Mouse (Mus musculus) midbrain, embryonic 13.5 days (tissue): ENCODE data around the gene Pa2g4. TPM values are rescaled to one million over a fixed set of nuclear protein-coding genes. Genes with fewer than 3 reads are reported as not detected.
"Not testable (repeated sequence)": the region's sequence is repeated elsewhere in the genome, so short reads cannot be mapped to it uniquely, and the experiment has no call there.

Experiments used
- ATAC-seq: fragments of 200-750 bp; cut with Nextera tagmentation; 2 replicates; pipeline ENCODE4 v1.8.0; 2017; ENCODE audit warnings: mild to moderate bottlenecking, moderate TSS enrichment, moderate library complexity
- H3K27ac ChIP-seq: fragments of 300-500 bp; sonication (generic); 2 replicates; pipeline ENCODE4 v1.5.1; 2015; ENCODE audit warnings: inconsistent platforms, mild to moderate bottlenecking, moderate library complexity
- H3K27me3 ChIP-seq: fragments of 300-500 bp; sonication (generic); 2 replicates; pipeline ENCODE4 v1.6.1; 2015; ENCODE audit warnings: mild to moderate bottlenecking, inconsistent platforms
- H3K36me3 ChIP-seq: fragments of 300-500 bp; sonication (generic); 2 replicates; pipeline ENCODE4 v1.6.1; 2015; ENCODE audit warnings: mild to moderate bottlenecking, inconsistent platforms
- H3K4me1 ChIP-seq: fragments of 300-500 bp; sonication (generic); replicated peaks from 2 replicates; pipeline ENCODE4 v1.6.1; 2015; ENCODE audit warnings: inconsistent platforms
- H3K4me2 ChIP-seq: fragments of 300-500 bp; sonication (generic); replicated peaks from 2 replicates; pipeline ENCODE4 v1.6.1; 2015; ENCODE audit warnings: moderate library complexity, mild to moderate bottlenecking, inconsistent platforms
- H3K4me3 ChIP-seq: fragments of 300-500 bp; sonication (generic); replicated peaks from 2 replicates; pipeline ENCODE4 v1.5.1; 2015; ENCODE audit warnings: mild to moderate bottlenecking, inconsistent platforms
- H3K9ac ChIP-seq: fragments of 300-500 bp; sonication (generic); replicated peaks from 2 replicates; pipeline ENCODE4 v1.6.1; 2015; ENCODE audit warnings: mild to moderate bottlenecking, inconsistent platforms
- H3K9me3 ChIP-seq: fragments of 300-500 bp; sonication (generic); 2 replicates; pipeline ENCODE4 v1.6.1; 2016; ENCODE audit warnings: mild to moderate bottlenecking, inconsistent platforms
- whole genome bisulfite sequencing: fragments of 180-500 bp; shearing (Covaris S2); methylation state at CpG from one replicate; pipeline ENCODE4 v1.1.7; 2015; 5-methylcytosine and 5-hydroxymethylcytosine counted together
- polyA plus RNA-seq: library from polyadenylated mRNA; unstranded; fragments of >200 nt; fragmentation: Nextera tagmentation; extraction: Ambion mirVana; gene quantifications from 2 replicates; pipeline ENCODE4 v1.2.1, GENCODE M21; 2015

The Pa2g4 gene
- polyA plus RNA-seq, 1 experiment from 2014 or later, result 139 TPM

DNA sequence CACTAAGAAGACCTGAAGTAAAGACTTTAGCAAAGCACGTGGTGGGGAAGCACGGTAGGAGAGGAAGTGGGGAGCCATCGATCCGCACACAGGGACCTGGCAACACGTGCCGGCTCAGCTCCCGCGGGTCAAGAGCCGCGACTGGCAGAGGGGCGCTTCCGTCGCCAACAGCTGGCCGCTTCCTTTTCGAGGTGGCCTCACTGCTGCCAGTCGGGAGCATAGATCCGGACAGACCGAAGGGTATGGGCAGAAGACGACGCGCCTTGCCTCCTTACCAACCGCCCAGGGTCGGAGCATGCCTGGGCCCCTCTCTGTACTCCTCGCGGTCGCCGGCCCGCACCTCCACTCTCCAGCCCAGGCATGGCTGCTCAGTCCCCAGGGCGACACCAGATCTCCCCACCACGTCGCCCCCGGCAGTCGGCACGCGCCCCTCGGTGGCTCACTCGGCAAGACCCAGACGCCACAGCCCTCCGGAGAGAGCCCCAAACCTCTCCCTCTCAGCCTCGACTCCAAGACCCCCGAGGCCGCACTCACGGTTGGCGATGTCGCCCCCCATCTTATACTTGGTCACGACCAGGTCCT, 490 bp downstream of the Pa2g4 start:
- Histone ChIP-seq H3K9ac (peak overlapping the region; percentile 95), H3K27me3 (no peaks in the 10 kb centered on the region), H3K4me2 (peak overlapping the region; percentile 97), H3K4me3 (peak overlapping the region; percentile 95), H3K9me3 (no peaks in the 10 kb centered on the region), H3K4me1 (peaks cover 26% of the 10 kb centered on the region), H3K36me3 (peaks cover 31% of the 10 kb centered on the region), H3K27ac (peak overlapping the region; percentile 90)
- peak; percentile 57 for ATAC-seq
- WGBS, result 1% methylated on average over 46 of the region's 46 CpGs

GRCm38 (mm10) chr10:128563544-128563943, 2.2 kb downstream of the Pa2g4 start:
- Histone ChIP-seq H3K4me3 (no peak overlapping the region), H3K27ac (no peak overlapping the region), H3K9me3 (no peaks in the 10 kb centered on the region), H3K4me2 (peak overlapping the region; percentile 97; the same call in 1 of the 2 replicates), H3K27me3 (no peaks in the 10 kb centered on the region), H3K9ac (peak overlapping the region; percentile 21; the same call in 1 of the 2 replicates), H3K36me3 (peaks cover 48% of the 10 kb centered on the region), H3K4me1 (peaks cover 26% of the 10 kb centered on the region)
- WGBS, result 96% methylated on average over 6 of the region's 6 CpGs
- no peak for ATAC-seq

DNA sequence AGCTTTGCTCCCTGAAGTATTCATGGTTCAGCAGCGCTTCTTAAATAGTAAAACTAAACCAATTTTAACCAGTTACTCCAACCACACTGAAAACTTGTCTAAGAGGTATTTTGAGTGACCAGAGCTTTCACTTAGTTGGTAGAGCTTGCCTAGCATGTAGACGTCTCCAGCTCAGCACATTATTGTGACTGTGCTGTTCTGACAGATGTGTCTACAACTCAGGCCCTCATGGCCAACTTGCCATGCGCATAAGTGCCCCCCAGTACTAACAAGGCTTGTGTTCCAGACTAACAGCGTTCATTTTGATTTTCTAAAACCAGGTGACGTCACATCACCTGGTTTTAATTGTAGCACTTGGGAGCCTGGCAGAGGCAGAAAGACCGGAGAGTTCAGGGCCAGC, 8.8 kb downstream of the Pa2g4 start:
- Histone ChIP-seq H3K4me1 (no peaks in the 10 kb centered on the region), H3K4me3 (no peak overlapping the region), H3K9ac (no peak overlapping the region), H3K27me3 (no peaks in the 10 kb centered on the region), H3K36me3 (peaks cover 51% of the 10 kb centered on the region), H3K4me2 (no peak overlapping the region), H3K9me3 (no peaks in the 10 kb centered on the region), H3K27ac (no peak overlapping the region)
- no peak for ATAC-seq
- 86% methylated on average over 6 of the region's 6 CpGs for WGBS

GRCm38 (mm10) chr10:128556286-128556685, 9.5 kb downstream of the Pa2g4 start:
- Histone ChIP-seq H3K4me1 (no peaks in the 10 kb centered on the region), H3K9ac (no peak overlapping the region), H3K4me3 (no peak overlapping the region), H3K27ac (no peak overlapping the region), H3K27me3 (no peaks in the 10 kb centered on the region), H3K9me3 (no peaks in the 10 kb centered on the region), H3K4me2 (no peak overlapping the region), H3K36me3 (peaks cover 44% of the 10 kb centered on the region)
- ATAC-seq, result no peak

- not testable (repeated sequence) for ATAC-seq, H3K27ac ChIP-seq, H3K9me3 ChIP-seq, H3K4me2 ChIP-seq, H3K9ac ChIP-seq, H3K27me3 ChIP-seq, H3K4me3 ChIP-seq, H3K4me1 ChIP-seq
- peaks cover 37% of the 10 kb centered on the region for H3K36me3 ChIP-seq
- 94% methylated on average over 1 of the region's 1 CpGs for WGBS
Observed at GRCm38 (mm10) chr10:128555567-128555966, 10.2 kb downstream of the Pa2g4 start.

GRCm38 (mm10) chr10:128550144-128550823, 15.5 kb downstream of the Pa2g4 start:
- H3K4me2 ChIP-seq, ATAC-seq, H3K9me3 ChIP-seq, H3K9ac ChIP-seq, H3K36me3 ChIP-seq, H3K27me3 ChIP-seq, H3K4me3 ChIP-seq, H3K27ac ChIP-seq: not testable (repeated sequence)
- WGBS, result 92% methylated on average over 11 of the region's 11 CpGs
- H3K4me1 ChIP-seq, result peaks cover 16% of the 10 kb centered on the region

GRCm38 (mm10) chr10:128549682-128550057, 16.1 kb downstream of the Pa2g4 start:
- not testable (repeated sequence) for H3K9me3 ChIP-seq, H3K27me3 ChIP-seq, ATAC-seq, H3K9ac ChIP-seq
- H3K4me1 ChIP-seq, result peaks cover 16% of the 10 kb centered on the region
- peak overlapping the region; percentile 96 for H3K27ac ChIP-seq
- 77% methylated on average over 6 of the region's 6 CpGs for WGBS
- peaks cover 11% of the 10 kb centered on the region for H3K36me3 ChIP-seq
- peak overlapping the region; percentile 85; the same call in 1 of the 2 replicates for H3K4me3 ChIP-seq
- H3K4me2 ChIP-seq, result peak overlapping the region; percentile 78

DNA sequence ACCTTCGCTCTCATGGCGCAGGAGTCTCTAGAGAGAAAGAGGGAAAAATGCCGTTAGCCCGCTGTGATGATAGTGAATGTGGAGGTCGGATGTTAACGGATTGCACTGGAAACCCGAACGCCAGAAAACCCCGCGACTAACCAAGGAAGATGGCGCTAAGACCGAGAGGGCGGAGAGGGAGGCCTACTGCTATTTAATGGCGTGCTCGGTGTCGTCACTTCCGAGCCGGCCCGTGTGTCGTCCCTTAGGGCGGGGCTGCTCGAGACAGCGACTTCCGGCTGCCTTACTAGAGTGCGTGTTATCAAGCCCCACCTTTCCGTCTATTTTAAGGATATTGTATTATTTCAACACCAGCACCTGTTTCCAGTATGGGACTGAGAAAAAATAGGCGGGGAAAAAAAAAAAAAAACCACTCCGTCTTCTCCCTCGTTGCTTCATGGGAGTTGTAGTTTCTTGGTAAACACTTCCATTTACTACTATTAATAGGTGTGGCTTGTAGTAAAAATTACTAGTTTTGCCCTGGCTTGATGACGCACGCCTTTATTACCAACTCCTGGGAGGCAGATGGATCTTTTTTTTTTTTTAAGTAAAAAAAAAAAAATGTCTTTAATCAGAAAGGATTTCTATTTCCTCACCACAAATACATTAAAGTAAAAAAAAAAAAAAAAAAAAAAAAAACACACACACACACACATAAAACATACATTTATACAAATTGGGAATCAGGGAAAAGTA, 16.7 kb downstream of the Pa2g4 start, which contains the start of gene Rpl41:
TSS of gene Rpl41 (minus strand) at position 359 of the 735 bp plus-strand sequence.
- no peaks in the 10 kb centered on the region for H3K9me3 ChIP-seq
- H3K4me2 ChIP-seq, result peak within 1 kb of the TSS; percentile 78
- H3K36me3 ChIP-seq, result peaks cover 17% of the 10 kb centered on the region
- peaks cover 16% of the 10 kb centered on the region for H3K4me1 ChIP-seq
- no peaks in the 10 kb centered on the region for H3K27me3 ChIP-seq
- WGBS, result under 1% methylated on average over 31 of the region's 31 CpGs
- ATAC-seq, result peak; percentile 92
- H3K27ac ChIP-seq, result peak within 1 kb of the TSS; percentile 96
- H3K4me3 ChIP-seq, result peak within 1 kb of the TSS; percentile 85
- peak within 1 kb of the TSS; percentile 95 for H3K9ac ChIP-seq

DNA sequence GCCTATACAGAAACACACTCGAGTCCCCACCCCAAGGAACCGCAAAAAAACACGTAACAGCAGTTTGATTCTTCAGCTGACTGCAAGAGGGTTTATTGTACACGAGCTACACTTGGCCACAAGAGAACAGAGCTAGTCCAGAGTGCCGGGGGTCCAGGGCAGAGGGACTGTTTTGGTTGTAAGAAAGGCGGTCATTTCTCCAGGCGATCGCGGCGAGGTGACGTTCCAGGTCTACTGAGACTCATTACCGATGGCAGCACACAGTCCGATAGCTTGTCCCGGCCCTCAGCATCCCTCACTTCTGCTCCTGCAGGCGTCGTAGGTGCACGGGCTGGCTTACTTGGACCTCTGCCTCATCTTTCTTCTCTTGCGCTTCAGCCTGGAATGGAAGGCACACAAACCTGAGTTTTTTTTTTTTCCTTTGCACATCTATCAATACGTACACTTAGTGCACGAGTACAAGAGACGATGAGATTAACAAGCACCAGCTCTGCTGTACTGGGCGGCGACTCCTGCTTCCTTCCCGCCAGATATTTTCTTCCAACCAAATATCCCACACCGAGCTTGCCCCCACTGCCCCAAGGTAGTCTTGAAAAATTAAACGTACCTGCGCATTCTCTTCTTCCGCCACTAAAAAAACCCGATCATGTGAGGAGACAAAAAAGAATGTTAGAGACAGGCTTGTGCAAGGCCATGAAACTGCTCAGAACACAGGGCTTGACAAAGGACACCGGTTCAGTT, 17.6 kb downstream of the Pa2g4 start:
- not testable (repeated sequence) for H3K27me3 ChIP-seq, H3K9me3 ChIP-seq, ATAC-seq
- Histone ChIP-seq H3K4me2 (peak overlapping the region; percentile 78), H3K4me1 (peaks cover 25% of the 10 kb centered on the region), H3K27ac (peak overlapping the region; percentile 96), H3K4me3 (peak overlapping the region; percentile 85), H3K36me3 (peaks cover 26% of the 10 kb centered on the region), H3K9ac (peak overlapping the region; percentile 95)
- under 1% methylated on average over 22 of the region's 30 CpGs for WGBS

DNA sequence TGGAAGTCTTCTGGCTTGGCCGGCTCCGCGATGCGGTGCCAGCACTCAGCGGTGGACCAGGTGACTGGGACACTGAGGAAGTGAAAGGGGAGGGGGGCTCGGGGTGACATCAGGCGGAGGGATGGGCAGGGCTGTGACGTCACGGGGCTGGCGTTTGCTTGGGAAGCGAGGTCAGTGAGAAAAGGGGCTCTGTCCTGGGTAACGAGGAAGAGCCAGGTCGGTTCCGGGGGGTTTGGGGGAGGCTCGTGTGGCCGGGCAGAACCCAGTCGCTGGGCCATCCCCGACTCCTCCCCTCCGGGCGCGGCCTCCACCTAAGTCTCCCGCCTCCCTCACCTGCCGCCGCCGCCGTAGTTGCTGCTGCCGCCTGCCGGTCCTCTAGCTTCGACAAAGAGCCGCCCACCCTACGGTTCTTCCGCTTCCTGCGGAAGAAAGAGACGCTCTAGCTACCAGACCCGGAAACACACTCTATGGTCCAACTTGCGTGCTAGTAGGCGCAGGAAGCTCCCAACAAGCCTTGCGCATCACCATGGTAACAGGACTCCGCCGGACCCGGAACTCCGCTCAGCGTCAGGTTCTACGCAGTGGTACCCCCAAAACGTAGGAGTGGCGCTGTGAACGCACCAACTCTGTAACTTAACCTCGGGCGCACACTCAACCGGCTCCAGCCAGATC, 18.3 kb downstream of the Pa2g4 start, which contains the start of gene Zc3h10:
TSS of gene Zc3h10 (minus strand) at position 414 of the 672 bp plus-strand sequence.
- Histone ChIP-seq H3K36me3 (peaks cover 32% of the 10 kb centered on the region), H3K9ac (peak within 1 kb of the TSS; percentile 95), H3K4me3 (peak within 1 kb of the TSS; percentile 85), H3K4me1 (peaks cover 29% of the 10 kb centered on the region), H3K27me3 (no peaks in the 10 kb centered on the region), H3K4me2 (peak within 1 kb of the TSS; percentile 78), H3K27ac (peak within 1 kb of the TSS; percentile 96), H3K9me3 (no peaks in the 10 kb centered on the region)
- under 1% methylated on average over 50 of the region's 50 CpGs for WGBS
- peak; percentile 90 for ATAC-seq

GRCm38 (mm10) chr10:128546787-128547186, 19.0 kb downstream of the Pa2g4 start:
- Histone ChIP-seq H3K27ac (peak overlapping the region; percentile 96), H3K9ac (peak overlapping the region; percentile 95), H3K4me1 (peaks cover 29% of the 10 kb centered on the region), H3K36me3 (peaks cover 36% of the 10 kb centered on the region), H3K4me2 (peak overlapping the region; percentile 78), H3K9me3 (no peaks in the 10 kb centered on the region), H3K4me3 (peak overlapping the region; percentile 85), H3K27me3 (no peaks in the 10 kb centered on the region)
- WGBS, result 27% methylated on average over 7 of the region's 7 CpGs
- ATAC-seq, result no peak
